Mouse (Mus musculus): Measurements from ENCODE around the gene Ppp1r14b. TPM values are rescaled to one million over a fixed set of nuclear protein-coding genes. Genes with fewer than 3 reads are reported as not detected.
A peak's percentile ranks its signal among the peaks of the same experiment; 100 is the strongest.

Ppp1r14b gene
- polyA plus RNA-seq, 1 experiment from 2014 or later = 265 TPM

DNA sequence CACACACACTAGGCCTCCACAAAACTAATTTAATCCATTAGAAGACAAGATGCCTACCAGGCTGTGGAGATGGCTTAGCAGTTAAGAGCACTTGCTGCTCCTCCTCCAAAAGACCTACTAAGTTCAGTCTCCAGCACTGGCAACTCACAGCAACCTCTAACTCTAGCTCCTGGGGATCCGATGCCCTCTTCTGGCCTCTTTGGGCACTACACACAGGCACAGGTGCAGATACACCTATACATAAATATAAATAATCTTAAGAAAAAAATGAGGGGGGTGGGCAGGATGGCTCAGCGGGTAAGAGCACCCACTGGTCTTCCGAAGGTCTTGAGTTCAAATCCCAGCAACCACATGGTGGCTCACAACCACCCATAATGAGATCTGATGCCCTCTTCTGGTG lies 38.5 kb upstream of the Ppp1r14b start:
- Histone ChIP-seq H3K27ac (replicated peaks) (no peak overlapping the region), H3K4me3 (no peak overlapping the region), H3K9ac (replicated peaks) (no peak overlapping the region), H3K36me3 (no peaks in the 10 kb centered on the region), H3K9me3 (no peaks in the 10 kb centered on the region), H3K27me3 (peaks cover 62% of the 10 kb centered on the region), H3K4me2 (replicated peaks) (no peak overlapping the region), H3K4me1 (peaks cover 34% of the 10 kb centered on the region)
- no peak for ATAC-seq (ENCODE audit: low FRiP score, low read depth)
- WGBS = 20% methylated on average over 3 of the region's 3 CpGs

DNA sequence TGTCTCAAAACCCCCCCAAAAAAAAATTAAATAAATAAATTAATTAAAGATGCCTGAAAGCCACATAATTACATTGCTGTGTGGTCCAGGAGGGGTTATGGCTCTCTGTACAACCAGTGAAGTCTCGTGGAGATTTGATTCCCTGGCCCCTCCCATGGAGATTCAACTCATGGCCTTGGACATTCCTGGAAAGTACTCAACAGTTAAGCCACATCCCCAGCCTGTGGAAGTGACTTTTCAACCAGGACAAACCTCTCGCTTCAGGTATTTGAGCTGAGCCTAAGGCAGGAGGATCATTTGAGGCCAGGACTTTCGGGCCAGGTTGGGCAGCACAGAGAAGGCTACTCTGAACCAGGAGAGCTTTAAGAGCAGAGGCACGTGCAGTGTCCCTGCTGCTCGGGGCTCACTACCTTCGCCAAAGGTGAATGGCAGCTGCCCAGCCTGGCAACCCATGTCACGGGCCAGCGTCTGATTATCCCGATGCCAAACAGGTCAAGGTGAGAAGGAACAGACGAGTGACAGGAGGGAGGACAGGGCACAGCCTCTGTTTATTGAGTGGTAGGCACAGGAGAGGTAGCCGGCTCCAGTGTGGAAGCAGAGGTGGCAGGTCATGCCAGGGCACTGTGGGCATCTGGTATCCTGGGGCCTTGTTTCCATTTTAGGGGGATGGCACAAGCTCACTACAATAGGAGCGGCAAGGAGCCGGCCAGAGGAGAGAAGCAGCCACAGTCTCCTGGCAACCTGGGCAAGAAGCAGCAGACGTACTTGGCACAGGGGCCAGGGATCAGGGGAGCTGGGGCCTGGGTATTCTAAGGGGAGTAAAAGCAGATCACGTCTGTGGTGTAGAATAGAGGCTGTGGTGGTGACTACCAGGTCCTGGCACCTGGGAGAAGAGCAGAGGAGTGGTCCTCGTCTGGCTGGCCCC lies 37.0 kb upstream of the Ppp1r14b start:
- WGBS = 81% methylated on average over 16 of the region's 16 CpGs
- H3K27ac ChIP-seq (replicated peaks) = no peak overlapping the region
- H3K4me2 ChIP-seq (replicated peaks) = no peak overlapping the region
- no peak overlapping the region for H3K4me3 ChIP-seq
- H3K9me3 ChIP-seq = no peaks in the 10 kb centered on the region
- peaks cover 47% of the 10 kb centered on the region for H3K27me3 ChIP-seq
- peaks cover 39% of the 10 kb centered on the region for H3K4me1 ChIP-seq
- no peak for ATAC-seq (ENCODE audit: low FRiP score, low read depth)
- H3K9ac ChIP-seq (replicated peaks) = no peak overlapping the region
- no peaks in the 10 kb centered on the region for H3K36me3 ChIP-seq

DNA sequence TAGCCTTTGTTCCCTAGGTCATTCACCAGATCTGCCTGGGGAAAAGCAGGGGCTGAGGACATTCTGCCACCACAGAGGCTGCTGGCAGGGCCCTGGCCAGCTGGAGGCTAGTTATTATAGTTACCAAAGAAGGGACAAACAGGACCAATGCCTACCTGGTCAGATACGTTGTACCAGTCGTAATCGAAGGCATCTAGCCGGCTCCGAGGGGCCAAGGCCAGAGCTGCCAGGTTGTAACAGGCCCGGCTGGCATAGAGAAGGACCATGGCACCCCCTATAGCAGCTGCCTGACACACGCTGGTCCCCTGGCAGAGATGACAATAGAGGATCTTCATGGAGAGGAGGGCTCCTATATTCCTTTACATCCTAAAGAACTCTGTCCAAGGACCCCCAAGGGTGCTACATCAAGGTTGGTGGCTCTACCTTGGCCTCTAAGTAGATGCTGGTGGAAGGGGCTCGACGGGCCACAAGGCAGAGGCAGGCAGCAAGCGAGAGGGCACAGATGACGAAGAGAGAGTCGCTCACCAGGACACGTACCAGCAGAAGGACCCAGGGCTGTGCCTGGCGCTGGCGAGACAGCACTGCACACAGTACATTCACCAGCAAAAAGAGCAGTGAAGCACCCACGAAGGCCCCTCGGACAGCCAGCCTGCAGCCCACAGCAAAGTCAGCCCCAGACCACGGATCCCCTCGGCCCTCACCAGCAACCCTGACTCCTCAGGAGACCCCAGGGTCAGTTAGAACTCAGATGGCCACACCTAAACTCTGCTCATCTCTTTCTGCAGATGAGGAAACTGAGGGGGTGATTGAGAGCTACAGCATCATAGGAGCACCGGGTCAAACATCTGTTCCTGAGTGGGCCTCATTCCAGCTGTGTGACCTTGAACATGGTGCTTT lies 35.4 kb upstream of the Ppp1r14b start:
- Histone ChIP-seq H3K27ac (replicated peaks) (no peak overlapping the region), H3K27me3 (peaks cover 31% of the 10 kb centered on the region), H3K36me3 (no peaks in the 10 kb centered on the region), H3K9me3 (no peaks in the 10 kb centered on the region), H3K9ac (replicated peaks) (peak overlapping the region; percentile 37; the same call in 1 of the 2 replicates), H3K4me3 (no peak overlapping the region), H3K4me2 (replicated peaks) (peak overlapping the region; percentile 98), H3K4me1 (peaks cover 33% of the 10 kb centered on the region)
- ATAC-seq (ENCODE audit: low FRiP score, low read depth) = no peak
- WGBS = 89% methylated on average over 20 of the region's 20 CpGs

DNA sequence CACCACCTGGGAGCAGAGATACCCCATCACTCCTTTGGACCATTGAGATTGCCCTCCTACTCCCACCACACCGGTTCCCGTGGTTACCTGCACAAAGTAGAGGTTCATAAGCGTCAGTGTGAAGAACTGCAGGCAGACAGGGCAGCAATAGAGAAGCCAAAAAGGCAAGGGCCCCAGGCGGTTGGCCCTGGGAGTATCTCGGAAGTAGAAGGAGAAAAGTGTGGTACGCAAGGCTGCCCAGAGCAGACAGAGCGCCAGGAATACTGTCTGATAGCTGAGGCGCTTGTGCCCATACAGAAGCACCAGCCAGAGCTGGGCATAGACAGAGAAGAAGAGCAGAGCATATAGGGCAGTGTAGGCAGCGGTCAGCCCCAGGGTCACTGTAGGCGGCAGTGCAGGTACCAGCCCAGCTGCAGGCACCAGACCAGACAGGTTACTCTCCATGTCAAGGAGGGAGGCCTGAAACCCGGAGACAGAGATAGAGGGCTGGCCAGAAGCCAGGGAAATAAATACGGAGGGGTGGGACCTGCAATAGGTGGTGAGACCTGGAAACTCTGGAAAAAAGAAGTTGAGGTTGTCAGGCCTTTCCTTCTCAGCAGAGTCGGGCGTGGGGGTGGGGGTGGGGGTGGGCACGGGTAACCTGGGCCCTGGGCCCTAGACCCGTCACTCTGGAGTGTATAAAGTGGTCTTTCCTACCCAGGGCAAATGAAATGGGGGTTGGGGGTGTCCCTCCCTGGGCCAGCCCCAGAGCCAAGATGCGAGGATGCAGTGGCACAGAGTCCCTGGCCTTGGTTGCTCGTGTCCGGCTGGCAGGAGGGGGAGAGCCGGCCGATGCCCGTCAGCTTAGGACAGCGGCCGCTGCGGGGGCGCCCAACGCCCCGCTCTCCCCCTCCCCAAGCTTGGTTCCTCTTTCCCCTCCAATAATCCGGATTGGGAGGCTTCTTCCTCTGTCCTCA lies 34.1 kb upstream of the Ppp1r14b start:
- Histone ChIP-seq H3K4me3 (peak overlapping the region; percentile 77), H3K36me3 (no peaks in the 10 kb centered on the region), H3K27ac (replicated peaks) (peak overlapping the region; percentile 94), H3K4me2 (replicated peaks) (peak overlapping the region; percentile 98), H3K9me3 (no peaks in the 10 kb centered on the region), H3K9ac (replicated peaks) (peak overlapping the region; percentile 84), H3K27me3 (peaks cover 18% of the 10 kb centered on the region), H3K4me1 (peaks cover 32% of the 10 kb centered on the region)
- WGBS = 27% methylated on average over 24 of the region's 29 CpGs
- peak; percentile 11; the same call in 1 of the 2 replicates for ATAC-seq (ENCODE audit: low FRiP score, low read depth)

DNA sequence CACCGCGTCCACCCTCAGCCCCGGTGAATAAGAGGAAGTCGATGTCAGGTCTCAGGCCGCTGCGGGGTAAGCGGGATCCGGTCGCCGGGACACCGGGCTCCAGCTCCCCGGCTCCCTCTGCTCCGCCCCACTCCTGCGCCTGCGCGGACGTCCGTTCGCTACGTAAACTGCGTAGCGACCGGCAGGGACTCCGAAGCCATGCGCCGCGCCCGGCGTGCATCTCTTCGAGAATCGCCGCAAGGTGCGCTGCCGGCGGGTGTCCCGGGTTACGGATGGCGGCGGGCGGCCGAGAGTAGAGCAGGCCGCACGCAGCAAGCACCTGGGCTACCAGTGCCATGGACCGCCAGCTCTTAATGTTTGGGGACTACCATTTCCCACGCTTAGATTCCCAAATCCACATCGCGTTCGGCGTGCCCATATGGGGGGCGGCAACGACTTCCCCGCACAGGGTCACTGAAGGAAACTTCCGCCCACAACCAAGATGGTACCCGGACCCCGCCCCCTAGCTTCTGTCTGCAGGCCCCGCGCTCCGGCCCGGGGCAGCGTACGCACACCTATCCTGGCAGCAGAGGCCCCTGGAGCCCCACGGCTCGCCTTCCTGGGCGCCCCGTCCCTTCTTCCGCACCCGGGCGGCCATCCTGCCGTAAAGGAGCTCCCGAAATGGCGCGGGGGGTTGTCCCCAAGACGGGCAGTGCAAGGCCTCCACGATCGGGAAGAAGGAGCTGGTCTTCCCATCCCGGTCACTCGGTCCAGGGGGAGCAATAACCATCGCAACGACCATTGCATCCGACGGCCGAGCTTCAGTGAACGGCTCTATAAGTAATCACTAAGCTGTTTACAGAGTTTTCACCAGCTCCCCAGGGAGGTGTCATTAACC lies 33.2 kb upstream of the Ppp1r14b start, which contains the start of gene Bad:
Bad (plus strand) TSS at position 490 of the 877 bp plus-strand sequence.
- peak; percentile 80 for ATAC-seq (ENCODE audit: low FRiP score, low read depth)
- WGBS = under 1% methylated on average over 83 of the region's 83 CpGs
- peak within 1 kb of the TSS; percentile 94 for H3K27ac ChIP-seq (replicated peaks)
- H3K4me2 ChIP-seq (replicated peaks) = peak within 1 kb of the TSS; percentile 98
- H3K27me3 ChIP-seq = peaks cover 10% of the 10 kb centered on the region
- 0 out of 2 replicates have a peak, but pooled peaks cover 4% of the 10 kb centered on the region for H3K36me3 ChIP-seq
- peak within 1 kb of the TSS; percentile 77 for H3K4me3 ChIP-seq
- H3K4me1 ChIP-seq = peaks cover 32% of the 10 kb centered on the region
- H3K9ac ChIP-seq (replicated peaks) = peak within 1 kb of the TSS; percentile 84
- H3K9me3 ChIP-seq = no peaks in the 10 kb centered on the region

DNA sequence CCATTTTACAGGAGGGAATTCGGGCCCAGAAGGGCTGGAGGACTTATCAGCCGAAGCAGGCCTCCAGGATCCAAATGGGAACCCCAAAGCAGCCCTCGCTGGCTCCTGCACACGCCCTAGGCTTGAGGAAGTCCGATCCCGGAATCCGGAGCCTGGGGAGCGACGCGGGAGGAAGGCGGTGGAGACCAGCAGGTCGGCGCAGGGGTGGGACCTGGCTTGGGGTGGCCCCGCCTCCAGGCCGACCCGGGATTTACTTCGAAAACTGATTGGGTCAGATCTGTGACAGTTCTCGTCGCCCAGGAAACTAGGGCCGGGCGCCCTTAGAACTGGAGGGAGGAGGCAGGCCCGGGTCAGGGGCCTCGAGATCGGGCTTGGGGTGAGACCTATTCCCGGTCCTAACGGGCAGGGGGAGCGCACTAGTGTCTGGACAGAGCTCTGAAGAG lies 32.5 kb upstream of the Ppp1r14b start, which contains the start of gene Gpr137:
Gpr137 (minus strand) TSS at position 232 of the 443 bp plus-strand sequence.
- peak; percentile 85 for ATAC-seq (ENCODE audit: low FRiP score, low read depth)
- H3K9me3 ChIP-seq = no peaks in the 10 kb centered on the region
- peaks cover 32% of the 10 kb centered on the region for H3K4me1 ChIP-seq
- H3K27ac ChIP-seq (replicated peaks) = peak within 1 kb of the TSS; percentile 94
- peak within 1 kb of the TSS; percentile 77 for H3K4me3 ChIP-seq
- WGBS = under 1% methylated on average over 27 of the region's 27 CpGs
- H3K27me3 ChIP-seq = peaks cover 10% of the 10 kb centered on the region
- H3K9ac ChIP-seq (replicated peaks) = peak within 1 kb of the TSS; percentile 84
- peak within 1 kb of the TSS; percentile 98 for H3K4me2 ChIP-seq (replicated peaks)
- H3K36me3 ChIP-seq = 0 out of 2 replicates have a peak, but pooled peaks cover 4% of the 10 kb centered on the region

DNA sequence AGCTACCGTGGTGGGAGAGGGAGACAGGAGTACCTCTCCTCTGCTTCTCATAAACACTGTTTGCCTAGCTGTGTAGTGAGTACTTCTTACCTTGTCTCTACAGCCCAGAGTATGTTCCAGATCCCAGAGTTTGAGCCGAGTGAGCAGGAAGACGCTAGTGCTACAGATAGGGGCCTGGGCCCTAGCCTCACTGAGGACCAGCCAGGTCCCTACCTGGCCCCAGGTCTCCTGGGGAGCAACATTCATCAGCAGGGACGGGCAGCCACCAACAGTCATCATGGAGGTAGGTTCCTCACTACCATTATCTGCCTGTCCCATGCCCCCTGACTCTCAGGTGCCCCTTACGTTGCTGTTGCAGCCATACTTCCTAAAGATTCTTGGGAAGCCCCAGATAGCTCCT lies 32.0 kb upstream of the Ppp1r14b start:
- Histone ChIP-seq H3K27ac (replicated peaks) (peak overlapping the region; percentile 94), H3K36me3 (0 out of 2 replicates have a peak, but pooled peaks cover 4% of the 10 kb centered on the region), H3K9me3 (no peaks in the 10 kb centered on the region), H3K4me3 (peak overlapping the region; percentile 77), H3K4me2 (replicated peaks) (peak overlapping the region; percentile 98), H3K4me1 (peaks cover 32% of the 10 kb centered on the region), H3K27me3 (peaks cover 9% of the 10 kb centered on the region), H3K9ac (replicated peaks) (peak overlapping the region; percentile 84)
- 20% methylated on average over 5 of the region's 5 CpGs for WGBS
- no peak for ATAC-seq (ENCODE audit: low FRiP score, low read depth)

DNA sequence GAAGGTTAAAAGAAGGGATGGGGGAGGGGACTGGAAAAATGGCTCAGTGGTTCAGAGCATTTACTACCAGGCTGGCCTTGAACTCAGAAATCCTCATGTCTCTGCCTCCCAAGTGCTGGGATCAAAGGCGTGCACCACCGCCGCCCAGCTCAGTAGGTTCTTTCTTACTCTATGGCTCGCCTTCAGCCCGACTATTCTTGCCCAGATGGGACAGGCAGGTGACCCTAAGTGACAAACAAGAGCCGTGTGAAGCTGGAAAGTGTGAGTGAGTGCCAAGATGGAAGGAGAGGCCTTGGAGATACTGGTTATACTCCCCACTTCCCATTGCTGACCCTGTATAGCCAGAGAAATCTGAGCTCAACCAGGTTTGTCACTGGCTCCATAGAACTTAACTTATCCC lies 31.1 kb upstream of the Ppp1r14b start:
- WGBS = 93% methylated on average over 6 of the region's 6 CpGs

DNA sequence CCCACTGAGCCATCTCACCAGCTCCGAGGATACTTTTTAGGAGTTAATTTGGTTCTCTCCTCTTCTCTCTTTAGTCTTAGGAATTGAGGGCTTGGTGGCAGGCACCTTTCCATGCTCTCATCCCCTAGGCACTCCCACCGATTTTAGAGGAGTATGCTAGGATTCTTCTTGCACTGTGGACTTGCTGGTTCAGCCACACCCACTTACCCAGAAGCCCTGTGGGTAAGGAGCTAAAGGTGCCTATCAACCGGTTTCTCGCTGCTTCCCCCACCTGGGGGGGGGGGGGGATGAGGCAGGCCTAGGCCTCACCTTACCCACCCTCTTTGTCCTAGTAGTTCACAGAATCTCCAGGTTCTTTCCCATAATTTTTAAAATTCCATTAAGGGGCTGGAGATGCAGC lies 27.0 kb upstream of the Ppp1r14b start:
- H3K27me3 ChIP-seq = no peaks in the 10 kb centered on the region
- 66% methylated on average over 4 of the region's 4 CpGs for WGBS
- 0 out of 2 replicates have a peak, but pooled peaks cover 4% of the 10 kb centered on the region for H3K36me3 ChIP-seq
- H3K9me3 ChIP-seq = no peaks in the 10 kb centered on the region
- peaks cover 24% of the 10 kb centered on the region for H3K4me1 ChIP-seq
- no peak overlapping the region for H3K9ac ChIP-seq (replicated peaks)
- no peak overlapping the region for H3K27ac ChIP-seq (replicated peaks)
- no peak overlapping the region for H3K4me3 ChIP-seq
- ATAC-seq (ENCODE audit: low FRiP score, low read depth) = no peak
- H3K4me2 ChIP-seq (replicated peaks) = no peak overlapping the region

More for the DNA sequence above, 31.1 kb upstream of the Ppp1r14b start:
- no peak for ATAC-seq (ENCODE audit: low FRiP score, low read depth)
- H3K27me3 ChIP-seq = 0 out of 2 replicates have a peak, but pooled peaks cover 3% of the 10 kb centered on the region
- no peak overlapping the region for H3K27ac ChIP-seq (replicated peaks)
- H3K9me3 ChIP-seq = no peaks in the 10 kb centered on the region
- H3K4me1 ChIP-seq = peaks cover 32% of the 10 kb centered on the region
- H3K9ac ChIP-seq (replicated peaks) = no peak overlapping the region
- no peak overlapping the region for H3K4me2 ChIP-seq (replicated peaks)
- no peak overlapping the region for H3K4me3 ChIP-seq
- H3K36me3 ChIP-seq = 0 out of 2 replicates have a peak, but pooled peaks cover 4% of the 10 kb centered on the region

DNA sequence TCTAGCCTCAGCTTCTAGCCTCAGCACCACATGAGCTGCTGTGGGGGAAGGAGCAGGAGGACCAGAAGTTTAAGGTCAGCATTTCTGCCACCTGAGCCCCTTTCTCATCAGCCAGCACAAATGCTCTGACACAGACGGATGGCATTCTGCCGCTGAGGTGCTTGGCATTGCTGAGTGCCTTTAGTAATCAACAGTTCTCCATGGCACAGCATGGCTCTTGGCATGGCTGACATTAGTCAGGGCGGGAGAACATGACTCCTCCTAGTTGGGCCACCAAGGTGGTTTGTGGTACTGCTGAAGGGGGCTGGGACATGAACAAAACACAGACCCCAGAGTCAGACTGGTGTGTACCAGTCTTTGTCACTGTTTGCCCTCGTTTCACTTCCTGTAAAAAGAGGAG lies 26.6 kb upstream of the Ppp1r14b start:
- Histone ChIP-seq H3K36me3 (0 out of 2 replicates have a peak, but pooled peaks cover 4% of the 10 kb centered on the region), H3K4me2 (replicated peaks) (no peak overlapping the region), H3K4me1 (peaks cover 24% of the 10 kb centered on the region), H3K4me3 (no peak overlapping the region), H3K9ac (replicated peaks) (no peak overlapping the region), H3K27me3 (no peaks in the 10 kb centered on the region), H3K27ac (replicated peaks) (no peak overlapping the region), H3K9me3 (no peaks in the 10 kb centered on the region)
- WGBS = 73% methylated on average over 4 of the region's 4 CpGs
- no peak for ATAC-seq (ENCODE audit: low FRiP score, low read depth)
